Mouse (Mus musculus) bone marrow, adult 2 months (tissue): ENCODE data around the gene Pola2.

Experiments used
- CTCF ChIP-seq: fragments of 200-500 bp; IDR thresholded peaks from 2 replicates; pipeline ENCODE4 v1.5.1; 2011; ENCODE audit warnings: low read length, control low read depth; ENCODE audit not compliant: control insufficient read depth, insufficient read depth
- POLR2A ChIP-seq: fragments of 200-500 bp; IDR thresholded peaks from 2 replicates; pipeline ENCODE4 v1.6.1; 2011; ENCODE audit warnings: low read depth, mild to moderate bottlenecking, control low read depth, low read length, borderline replicate concordance; ENCODE audit not compliant: control insufficient read depth

- no peak for TF ChIP-seq CTCF
- TF ChIP-seq POLR2A, result no peak
These were observed 37.0 kb downstream of the Pola2 start for GRCm38 (mm10) chr19:5927026-5927425.
